Mouse (Mus musculus): ENCODE results near the gene Tsga13.

DNA sequence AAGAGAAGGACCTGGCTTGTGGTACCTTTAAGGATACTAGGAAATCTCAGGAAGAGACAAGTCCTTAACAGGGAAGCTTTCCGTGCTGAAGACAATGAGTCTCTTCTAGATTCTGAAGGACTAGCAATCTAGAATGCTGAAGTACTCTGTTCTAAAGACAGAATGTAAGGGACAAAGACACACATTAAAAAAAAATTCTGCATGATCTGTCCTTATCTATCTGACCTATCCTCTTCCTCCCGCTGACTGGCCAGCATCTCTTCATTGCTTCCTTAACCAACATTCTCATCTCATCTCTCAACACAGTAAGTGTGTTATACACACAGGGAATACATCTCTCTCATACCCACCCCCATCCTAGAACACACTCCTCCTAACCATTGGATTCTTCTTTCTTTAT lies at the start of gene Tsga13:
- TF ChIP-seq FLI1 (IDR thresholded peaks at IDR 0.05; ENCODE audit: low read length) (no peak), GATA1 (IDR thresholded peaks at IDR 0.05; ENCODE audit: borderline replicate concordance, low read length) (no peak)

Measured in megakaryocyte, embryonic 14.5 days (primary cell).